Mouse (Mus musculus) ES-Bruce4 (cell line): ENCODE results near the gene Spata31d1d.

Source experiments
- CTCF ChIP-seq: IDR thresholded peaks from one replicate; pipeline ENCODE4 v1.8.1; 2011; ENCODE audit warnings: low read depth, low read length
- EP300 ChIP-seq: IDR thresholded peaks from 2 replicates; pipeline ENCODE4 v1.6.1; 2011; ENCODE audit warnings: low read depth, low read length; ENCODE audit not compliant: insufficient read depth
- POLR2A ChIP-seq: IDR thresholded peaks from one replicate; pipeline ENCODE4 v1.8.1; 2011; ENCODE audit warnings: low read length; ENCODE audit not compliant: insufficient read depth

DNA sequence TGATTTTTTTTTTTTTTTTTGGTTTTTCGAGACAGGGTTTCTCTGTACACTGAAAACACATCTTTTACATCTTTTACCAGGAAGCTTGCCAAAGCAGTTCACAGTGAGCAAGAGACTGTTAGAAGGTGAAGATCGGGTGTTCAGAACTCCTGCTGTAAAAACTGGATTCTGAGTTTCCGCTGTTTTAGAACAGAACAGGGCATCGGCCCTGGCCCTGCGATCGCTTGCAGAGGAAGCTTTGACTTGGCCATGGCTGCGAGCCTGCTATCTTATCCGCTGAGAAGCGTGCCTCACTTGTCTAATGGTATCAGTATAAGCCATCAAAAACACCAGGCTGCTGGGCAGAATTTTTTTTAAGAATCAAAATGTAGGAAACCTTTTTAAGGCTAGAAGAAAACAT lies 39.3 kb upstream of the Spata31d1d start:
- TF ChIP-seq CTCF = no peak
- TF ChIP-seq POLR2A = no peak
- TF ChIP-seq EP300 = no peak
